Mouse (Mus musculus) olfactory bulb, adult 2 months (tissue): Measurements from ENCODE around the gene Ttc24.

Source experiments
- CTCF ChIP-seq: fragments of 200-500 bp; IDR thresholded peaks from 2 replicates; pipeline ENCODE4 v1.5.1; 2012; ENCODE audit warnings: low read depth, mild to moderate bottlenecking, low read length, moderate library complexity; ENCODE audit not compliant: insufficient read depth
- POLR2A ChIP-seq: fragments of 200-500 bp; IDR thresholded peaks from 2 replicates; pipeline ENCODE4 v1.6.1; 2012; ENCODE audit warnings: mild to moderate bottlenecking, low read depth, low read length, moderate library complexity; ENCODE audit not compliant: insufficient read depth

GRCm38 (mm10) chr3:88035561-88036293, 42.4 kb downstream of the Ttc24 start:
- TF ChIP-seq CTCF = no peak
- no peak for TF ChIP-seq POLR2A
